Mouse (Mus musculus): ENCODE measurements around the gene Mrpl48.

GRCm38 (mm10) chr7:100589816-100590215 is 18.3 kb downstream of the Mrpl48 start:
- TF ChIP-seq POLR2A (IDR thresholded peaks at IDR 0.05; ENCODE audit: extremely low read depth, insufficient read depth, low read length) (no peak), CTCF (IDR thresholded peaks at IDR 0.05; ENCODE audit: low read depth, low read length) (no peak)

Measured in liver, adult 2 months (tissue).